Mouse (Mus musculus) heart, postnatal 0 days (tissue): ENCODE results near the gene Kcnq1. TPM values are rescaled to one million over a fixed set of nuclear protein-coding genes. Genes with fewer than 3 reads are reported as not detected.

Experiments
- ATAC-seq: fragments of 200-750 bp; cut with Nextera tagmentation; 2 replicates; pipeline ENCODE4 v1.8.0; 2017; ENCODE audit warnings: low read depth, moderate number of reproducible peaks, moderate library complexity; ENCODE audit not compliant: insufficient read depth
- DNase-seq: peaks from one replicate; pipeline ENCODE4 v3.0.0-alpha.2; 2016; ENCODE audit warnings: low spot score
- H3K27ac ChIP-seq: fragments of 300-500 bp; sonication (generic); 2 replicates; pipeline ENCODE4 v1.5.1; 2014; ENCODE audit warnings: low read depth, mild to moderate bottlenecking
- H3K27me3 ChIP-seq: fragments of 300-500 bp; sonication (generic); 2 replicates; pipeline ENCODE4 v1.6.1; 2014; ENCODE audit warnings: low read length, mixed read lengths; ENCODE audit not compliant: control insufficient read depth, insufficient read depth
- H3K36me3 ChIP-seq: fragments of 300-500 bp; sonication (generic); replicated peaks from 2 replicates; pipeline ENCODE4 v1.6.1; 2014; ENCODE audit warnings: low read length, mixed read lengths; ENCODE audit not compliant: control insufficient read depth, insufficient read depth
- H3K4me1 ChIP-seq: fragments of 300-500 bp; sonication (generic); 2 replicates; pipeline ENCODE4 v1.6.1; 2014; ENCODE audit warnings: antibody characterized with exemption; ENCODE audit not compliant: control insufficient read depth, insufficient read depth
- H3K4me2 ChIP-seq: fragments of 300-500 bp; sonication (generic); 2 replicates; pipeline ENCODE4 v1.6.1; 2014; ENCODE audit warnings: low read depth, mild to moderate bottlenecking, low read length, moderate library complexity
- H3K4me3 ChIP-seq: fragments of 300-500 bp; sonication (generic); 2 replicates; pipeline ENCODE4 v1.5.1; 2014; ENCODE audit warnings: low read depth, low read length
- H3K9ac ChIP-seq: fragments of 300-500 bp; sonication (generic); replicated peaks from 2 replicates; pipeline ENCODE4 v1.6.1; 2014; ENCODE audit warnings: low read depth, low read length, mixed read lengths
- H3K9me3 ChIP-seq: fragments of 300-500 bp; sonication (generic); replicated peaks from 2 replicates; pipeline ENCODE4 v1.6.1; 2016; ENCODE audit warnings: low read length; ENCODE audit not compliant: control insufficient read depth
- CTCF ChIP-seq: IDR thresholded peaks from 2 replicates; pipeline ENCODE4 v1.5.1; 2016; ENCODE audit warnings: antibody characterized with exemption, control low read depth, low read depth
- EP300 ChIP-seq: IDR thresholded peaks from 2 replicates; pipeline ENCODE4 v1.6.1; 2016; ENCODE audit warnings: antibody characterized with exemption, low read depth
- WGBS: fragments of 180-500 bp; shearing (Covaris S2); extraction: QIAGEN DNeasy Blood & Tissue Kit; methylation state at CpG from one replicate; pipeline ENCODE4 v1.1.7; 2014; 5-methylcytosine and 5-hydroxymethylcytosine counted together
- polyA plus RNA-seq: library from polyadenylated mRNA; unstranded; fragments of >200 nt; fragmentation: Nextera tagmentation; extraction: Ambion mirVana; gene quantifications from 2 replicates; pipeline ENCODE4 v1.2.1, GENCODE M21; 2015
- total RNA-seq: library from RNA; depleted of rRNA; stranded (reverse); fragments of >200 nt; gene quantifications from 2 replicates; pipeline ENCODE4 v1.2.3, GENCODE M21; 2014; ENCODE audit warnings: low replicate concordance

Gene Kcnq1
- total and polyA plus RNA-seq, 2 experiments from 2014 or later, result 37.2 to 75.9 TPM

GRCm38 (mm10) chr7:143159446-143159845, 53.3 kb downstream of the Kcnq1 start:
- Histone ChIP-seq H3K27ac (no peak overlapping the region), H3K9ac (no peak overlapping the region)
- ATAC-seq, result no peak

GRCm38 (mm10) chr7:143160057-143160456, 53.9 kb downstream of the Kcnq1 start:
- no peak overlapping the region for H3K4me3 ChIP-seq
- no peaks in the 10 kb centered on the region for H3K36me3 ChIP-seq
- H3K9me3 ChIP-seq, result no peaks in the 10 kb centered on the region
- H3K27me3 ChIP-seq, result no peaks in the 10 kb centered on the region
- no peak overlapping the region for H3K27ac ChIP-seq
- no peak for DNase-seq
- H3K9ac ChIP-seq, result no peak overlapping the region
- 33% methylated on average over 5 of the region's 5 CpGs for WGBS
- TF ChIP-seq EP300 (no peak), CTCF (no peak)
- ATAC-seq, result no peak
- H3K4me2 ChIP-seq, result no peak overlapping the region
- peaks cover 26% of the 10 kb centered on the region for H3K4me1 ChIP-seq

More at GRCm38 (mm10) chr7:143159446-143159845, 53.3 kb downstream of the Kcnq1 start:
- DNase-seq, result no peak
- Histone ChIP-seq H3K4me2 (no peak overlapping the region), H3K4me3 (no peak overlapping the region), H3K4me1 (peaks cover 32% of the 10 kb centered on the region), H3K27me3 (no peaks in the 10 kb centered on the region), H3K36me3 (no peaks in the 10 kb centered on the region), H3K9me3 (no peaks in the 10 kb centered on the region)
- TF ChIP-seq CTCF (no peak), EP300 (no peak)
- 57% methylated on average over 11 of the region's 11 CpGs for WGBS

GRCm38 (mm10) chr7:143162051-143162450, 55.9 kb downstream of the Kcnq1 start:
- no peak overlapping the region for H3K4me2 ChIP-seq
- ATAC-seq (no peak), DNase-seq (no peak)
- H3K27me3 ChIP-seq, result no peaks in the 10 kb centered on the region
- 68% methylated on average over 3 of the region's 3 CpGs for WGBS
- H3K4me1 ChIP-seq, result peaks cover 22% of the 10 kb centered on the region; the same call in 1 of the 2 replicates
- H3K9me3 ChIP-seq, result no peaks in the 10 kb centered on the region
- H3K36me3 ChIP-seq, result no peaks in the 10 kb centered on the region
- TF ChIP-seq CTCF (no peak), EP300 (no peak)
- H3K4me3 ChIP-seq, result no peak overlapping the region
- H3K9ac ChIP-seq, result no peak overlapping the region
- H3K27ac ChIP-seq, result no peak overlapping the region

- H3K9me3 ChIP-seq, result no peaks in the 10 kb centered on the region
- no peak overlapping the region for H3K9ac ChIP-seq
- peaks cover 11% of the 10 kb centered on the region; the same call in 1 of the 2 replicates for H3K4me1 ChIP-seq
- H3K4me2 ChIP-seq, result no peak overlapping the region
- TF ChIP-seq CTCF (no peak), EP300 (no peak)
- no peak overlapping the region for H3K4me3 ChIP-seq
- no peak overlapping the region for H3K27ac ChIP-seq
- no peaks in the 10 kb centered on the region for H3K27me3 ChIP-seq
- ATAC-seq, result no peak
- DNase-seq, result no peak
- H3K36me3 ChIP-seq, result no peaks in the 10 kb centered on the region
Observed at GRCm38 (mm10) chr7:143164074-143164473, 57.9 kb downstream of the Kcnq1 start.

- no peaks in the 10 kb centered on the region for H3K36me3 ChIP-seq
- H3K9ac ChIP-seq, result no peak overlapping the region
- no peak overlapping the region for H3K27ac ChIP-seq
- H3K27me3 ChIP-seq, result no peaks in the 10 kb centered on the region
- no peak for TF ChIP-seq EP300
- no peak for TF ChIP-seq CTCF
- ATAC-seq (no peak), DNase-seq (no peak)
- no peaks in the 10 kb centered on the region for H3K9me3 ChIP-seq
- H3K4me3 ChIP-seq, result no peak overlapping the region
- no peak overlapping the region for H3K4me2 ChIP-seq
- WGBS, result 60% methylated on average over 7 of the region's 7 CpGs
- no peaks in the 10 kb centered on the region for H3K4me1 ChIP-seq
Observed at GRCm38 (mm10) chr7:143165687-143166265, 59.6 kb downstream of the Kcnq1 start.

- H3K9ac ChIP-seq, result no peak overlapping the region
- whole genome bisulfite sequencing, result 64% methylated on average over 3 of the region's 3 CpGs
- no peak overlapping the region for H3K27ac ChIP-seq
- H3K4me1 ChIP-seq, result no peaks in the 10 kb centered on the region
- H3K9me3 ChIP-seq, result no peaks in the 10 kb centered on the region
- no peak overlapping the region for H3K4me3 ChIP-seq
- no peak for TF ChIP-seq EP300
- TF ChIP-seq CTCF, result no peak
- no peak for DNase-seq
- no peaks in the 10 kb centered on the region for H3K36me3 ChIP-seq
- no peak overlapping the region for H3K4me2 ChIP-seq
- ATAC-seq, result no peak
- H3K27me3 ChIP-seq, result no peaks in the 10 kb centered on the region
Observed at GRCm38 (mm10) chr7:143167275-143167674, 61.1 kb downstream of the Kcnq1 start.
